Mouse (Mus musculus): ENCODE results near the gene Methig1.
A peak's percentile ranks its signal among the peaks of the same experiment; 100 is the strongest.
"Not testable (repeated sequence)": the region's sequence is repeated elsewhere in the genome, so short reads cannot be mapped to it uniquely, and the experiment has no call there.

Methig1 gene

GRCm38 (mm10) chr15:100352711-100353250, at the start of gene Methig1, which contains the start of gene Mettl7a2:
Methig1 (plus strand) TSS chr15:100353149.
Mettl7a2 (plus strand) TSS chr15:100353200.
- DNase-seq: no peak

- no peak for DNase-seq
These were observed 49.4 kb upstream of the Methig1 start for GRCm38 (mm10) chr15:100303428-100304018.

GRCm38 (mm10) chr15:100304019-100304991, 48.6 kb upstream of the Methig1 start, which contains the start of gene Mettl7a1:
Mettl7a1 (plus strand) TSS chr15:100304140.
- peak; percentile 83 for DNase-seq

- no peak for DNase-seq
These were observed 46.7 kb upstream of the Methig1 start for GRCm38 (mm10) chr15:100306201-100306600.

GRCm38 (mm10) chr15:100307438-100308096, 45.4 kb upstream of the Methig1 start:
- peak; percentile 21 for DNase-seq

GRCm38 (mm10) chr15:100312346-100312745, 40.6 kb upstream of the Methig1 start:
- no peak for DNase-seq

- DNase-seq: no peak
These were observed 38.4 kb upstream of the Methig1 start for GRCm38 (mm10) chr15:100314448-100315145.

GRCm38 (mm10) chr15:100318014-100318671, 34.8 kb upstream of the Methig1 start:
- not testable (repeated sequence) for DNase-seq

GRCm38 (mm10) chr15:100319884-100320283, 33.1 kb upstream of the Methig1 start:
- no peak for DNase-seq

GRCm38 (mm10) chr15:100320295-100320905, 32.5 kb upstream of the Methig1 start:
- DNase-seq: no peak

GRCm38 (mm10) chr15:100321134-100321533, 31.8 kb upstream of the Methig1 start:
- DNase-seq: peak; percentile 55

GRCm38 (mm10) chr15:100324021-100324591, 28.8 kb upstream of the Methig1 start:
- DNase-seq: no peak

- DNase-seq: no peak
These were observed 27.7 kb upstream of the Methig1 start for GRCm38 (mm10) chr15:100325235-100325634.

GRCm38 (mm10) chr15:100328089-100328488, 24.9 kb upstream of the Methig1 start:
- not testable (repeated sequence) for DNase-seq

GRCm38 (mm10) chr15:100329336-100329735, 23.6 kb upstream of the Methig1 start:
- not testable (repeated sequence) for DNase-seq

- DNase-seq: no peak
These were observed 22.2 kb upstream of the Methig1 start for GRCm38 (mm10) chr15:100330739-100331138.

GRCm38 (mm10) chr15:100332077-100332961, 20.6 kb upstream of the Methig1 start:
- not testable (repeated sequence) for DNase-seq

GRCm38 (mm10) chr15:100334629-100335028, 18.3 kb upstream of the Methig1 start, which contains the start of gene Mettl7a3:
Mettl7a3 (plus strand) TSS chr15:100334929.
- no peak for DNase-seq

GRCm38 (mm10) chr15:100337328-100337727, 15.6 kb upstream of the Methig1 start:
- not testable (repeated sequence) for DNase-seq

- peak; percentile 43 for DNase-seq
These were observed 15.1 kb upstream of the Methig1 start for GRCm38 (mm10) chr15:100337847-100338246.
